Mouse (Mus musculus) heart, postnatal 0 days (tissue): Measurements from ENCODE around the gene Sox30. TPM values are rescaled to one million over a fixed set of nuclear protein-coding genes. Genes with fewer than 3 reads are reported as not detected.
A peak's percentile ranks its signal among the peaks of the same experiment; 100 is the strongest.

Experiments
- ATAC-seq: fragments of 200-750 bp; cut with Nextera tagmentation; 2 replicates; pipeline ENCODE4 v1.8.0; 2017; ENCODE audit warnings: low read depth, moderate number of reproducible peaks, moderate library complexity; ENCODE audit not compliant: insufficient read depth
- DNase-seq: peaks from one replicate; pipeline ENCODE4 v3.0.0-alpha.2; 2016; ENCODE audit warnings: low spot score
- H3K27ac ChIP-seq: fragments of 300-500 bp; sonication (generic); 2 replicates; pipeline ENCODE4 v1.5.1; 2014; ENCODE audit warnings: low read depth, mild to moderate bottlenecking
- H3K27me3 ChIP-seq: fragments of 300-500 bp; sonication (generic); 2 replicates; pipeline ENCODE4 v1.6.1; 2014; ENCODE audit warnings: low read length, mixed read lengths; ENCODE audit not compliant: control insufficient read depth, insufficient read depth
- H3K36me3 ChIP-seq: fragments of 300-500 bp; sonication (generic); replicated peaks from 2 replicates; pipeline ENCODE4 v1.6.1; 2014; ENCODE audit warnings: low read length, mixed read lengths; ENCODE audit not compliant: control insufficient read depth, insufficient read depth
- H3K4me1 ChIP-seq: fragments of 300-500 bp; sonication (generic); 2 replicates; pipeline ENCODE4 v1.6.1; 2014; ENCODE audit warnings: antibody characterized with exemption; ENCODE audit not compliant: control insufficient read depth, insufficient read depth
- H3K4me2 ChIP-seq: fragments of 300-500 bp; sonication (generic); 2 replicates; pipeline ENCODE4 v1.6.1; 2014; ENCODE audit warnings: low read depth, mild to moderate bottlenecking, low read length, moderate library complexity
- H3K4me3 ChIP-seq: fragments of 300-500 bp; sonication (generic); 2 replicates; pipeline ENCODE4 v1.5.1; 2014; ENCODE audit warnings: low read depth, low read length
- H3K9ac ChIP-seq: fragments of 300-500 bp; sonication (generic); replicated peaks from 2 replicates; pipeline ENCODE4 v1.6.1; 2014; ENCODE audit warnings: low read depth, low read length, mixed read lengths
- H3K9me3 ChIP-seq: fragments of 300-500 bp; sonication (generic); replicated peaks from 2 replicates; pipeline ENCODE4 v1.6.1; 2016; ENCODE audit warnings: low read length; ENCODE audit not compliant: control insufficient read depth
- CTCF ChIP-seq: IDR thresholded peaks from 2 replicates; pipeline ENCODE4 v1.5.1; 2016; ENCODE audit warnings: antibody characterized with exemption, control low read depth, low read depth
- EP300 ChIP-seq: IDR thresholded peaks from 2 replicates; pipeline ENCODE4 v1.6.1; 2016; ENCODE audit warnings: antibody characterized with exemption, low read depth
- WGBS: fragments of 180-500 bp; shearing (Covaris S2); extraction: QIAGEN DNeasy Blood & Tissue Kit; methylation state at CpG from one replicate; pipeline ENCODE4 v1.1.7; 2014; 5-methylcytosine and 5-hydroxymethylcytosine counted together
- polyA plus RNA-seq: library from polyadenylated mRNA; unstranded; fragments of >200 nt; fragmentation: Nextera tagmentation; extraction: Ambion mirVana; gene quantifications from 2 replicates; pipeline ENCODE4 v1.2.1, GENCODE M21; 2015
- total RNA-seq: library from RNA; depleted of rRNA; stranded (reverse); fragments of >200 nt; gene quantifications from 2 replicates; pipeline ENCODE4 v1.2.3, GENCODE M21; 2014; ENCODE audit warnings: low replicate concordance; rRNA removed

Sox30 gene
- total and polyA plus RNA-seq, 2 experiments from 2014 or later = 0.10 to 1.3 TPM

DNA sequence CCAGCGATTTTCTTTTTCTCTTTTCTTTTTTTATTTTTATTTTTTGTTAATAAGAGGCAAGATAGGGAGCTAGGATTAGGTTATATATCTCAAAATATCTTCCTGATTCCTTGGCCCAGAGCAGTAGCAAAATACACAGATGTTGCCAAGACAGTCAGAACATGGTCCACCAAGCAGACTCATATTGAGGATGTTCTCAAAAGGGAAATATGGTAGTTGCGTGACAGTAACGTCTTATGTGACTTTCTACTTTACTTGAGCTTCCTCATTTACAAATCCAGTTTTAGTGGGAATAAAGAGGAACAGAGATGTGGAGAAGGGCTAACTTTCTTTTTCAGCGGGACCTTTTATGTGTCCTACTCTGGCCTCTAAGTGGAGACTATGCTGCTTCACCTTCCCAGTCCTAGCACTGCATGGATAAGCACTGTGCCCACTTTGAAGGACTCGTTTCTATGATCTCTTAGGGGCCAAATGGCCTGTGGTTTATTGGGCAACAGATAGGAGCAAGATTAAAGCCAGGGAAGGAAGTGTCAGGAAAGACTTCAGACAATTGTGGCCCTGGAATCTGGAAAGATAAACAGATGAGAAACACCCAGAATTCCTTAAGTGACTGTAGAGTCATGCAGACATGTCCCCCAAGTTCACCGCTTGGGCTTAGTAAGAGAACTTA, 81.8 kb downstream of the Sox30 start:
- 53% methylated on average over 6 of the region's 6 CpGs for WGBS
- Histone ChIP-seq H3K27me3 (no peaks in the 10 kb centered on the region), H3K9me3 (no peaks in the 10 kb centered on the region), H3K9ac (peak overlapping the region; percentile 8; the same call in 1 of the 2 replicates), H3K36me3 (peaks cover 27% of the 10 kb centered on the region), H3K4me3 (no peak overlapping the region), H3K27ac (peak overlapping the region; percentile 95), H3K4me2 (no peak overlapping the region), H3K4me1 (peaks cover 80% of the 10 kb centered on the region)
- TF ChIP-seq EP300 (no peak), CTCF (no peak)
- ATAC-seq (no peak), DNase-seq (no peak)

DNA sequence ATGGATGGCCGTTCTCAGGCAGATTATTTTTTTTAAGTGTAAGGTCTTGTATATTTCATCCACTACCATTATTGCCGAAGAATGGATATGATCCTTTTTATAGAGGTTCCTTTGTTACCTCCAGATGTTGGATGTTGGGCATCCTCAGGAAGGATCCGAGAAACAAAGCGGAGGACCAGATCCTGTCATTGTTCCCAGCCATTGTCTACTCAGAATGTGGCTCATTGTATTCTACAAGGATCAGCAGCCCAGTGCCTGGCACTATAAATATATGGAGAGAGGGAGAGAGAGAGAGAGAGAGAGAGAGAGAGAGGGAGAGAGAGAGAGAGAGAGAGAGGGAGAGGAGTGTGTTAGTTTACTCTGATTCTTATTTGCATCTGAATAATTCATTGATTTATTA, 82.5 kb downstream of the Sox30 start:
- WGBS = 48% methylated on average over 4 of the region's 4 CpGs
- ATAC-seq = no peak
- Histone ChIP-seq H3K9ac (0 out of 2 replicates have a peak overlapping the region, but pooled peaks have one; percentile 8), H3K27ac (peak overlapping the region; percentile 95), H3K4me1 (peaks cover 76% of the 10 kb centered on the region), H3K4me3 (no peak overlapping the region), H3K9me3 (no peaks in the 10 kb centered on the region), H3K36me3 (peaks cover 27% of the 10 kb centered on the region), H3K27me3 (no peaks in the 10 kb centered on the region), H3K4me2 (no peak overlapping the region)
- TF ChIP-seq EP300 = no peak
- no peak for TF ChIP-seq CTCF
- no peak for DNase-seq

DNA sequence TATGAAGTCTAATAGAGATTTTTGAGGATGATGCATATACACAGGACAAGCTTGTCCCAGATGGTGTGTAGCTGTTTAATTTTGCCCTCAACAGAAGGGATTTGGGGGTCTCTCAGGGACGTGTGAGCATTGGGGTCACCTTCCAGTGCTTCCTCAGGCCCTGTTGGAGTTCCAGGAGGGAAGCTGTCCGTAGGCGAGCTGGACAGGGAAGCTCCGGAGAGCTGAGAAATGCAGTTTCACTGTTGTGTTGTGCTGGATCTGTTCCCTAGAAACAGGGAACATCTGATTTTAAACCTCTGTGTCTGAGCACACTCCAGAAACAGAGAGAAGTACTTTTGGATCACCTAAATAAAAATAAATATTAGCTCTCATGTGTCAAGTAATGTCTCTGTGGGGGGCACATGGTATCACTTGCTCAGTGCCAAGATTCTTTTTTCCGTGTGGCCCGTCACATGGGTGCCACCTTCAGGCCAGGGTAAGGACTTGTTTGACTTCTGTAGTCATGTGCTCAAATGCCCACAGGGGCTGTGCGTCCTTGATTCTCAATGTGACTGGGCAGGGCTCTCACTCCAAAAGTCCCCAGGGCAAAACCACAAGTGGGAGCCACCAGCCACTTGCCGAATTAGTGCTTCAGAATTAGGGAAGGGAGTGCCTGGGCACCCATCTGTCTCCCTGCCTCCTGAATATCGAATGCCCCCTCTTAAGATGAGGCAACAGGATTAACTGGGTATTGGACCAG, 83.1 kb downstream of the Sox30 start:
- Histone ChIP-seq H3K9me3 (no peaks in the 10 kb centered on the region), H3K27me3 (no peaks in the 10 kb centered on the region), H3K36me3 (peaks cover 27% of the 10 kb centered on the region), H3K4me2 (peak overlapping the region; percentile 26), H3K27ac (peak overlapping the region; percentile 95), H3K4me3 (no peak overlapping the region), H3K9ac (0 out of 2 replicates have a peak overlapping the region, but pooled peaks have one; percentile 20), H3K4me1 (peaks cover 70% of the 10 kb centered on the region)
- ATAC-seq = peak; percentile 73
- peak; percentile 88 for DNase-seq
- 15% methylated on average over 9 of the region's 9 CpGs for WGBS
- TF ChIP-seq EP300 (peak; percentile 94), CTCF (peak; percentile 46)

DNA sequence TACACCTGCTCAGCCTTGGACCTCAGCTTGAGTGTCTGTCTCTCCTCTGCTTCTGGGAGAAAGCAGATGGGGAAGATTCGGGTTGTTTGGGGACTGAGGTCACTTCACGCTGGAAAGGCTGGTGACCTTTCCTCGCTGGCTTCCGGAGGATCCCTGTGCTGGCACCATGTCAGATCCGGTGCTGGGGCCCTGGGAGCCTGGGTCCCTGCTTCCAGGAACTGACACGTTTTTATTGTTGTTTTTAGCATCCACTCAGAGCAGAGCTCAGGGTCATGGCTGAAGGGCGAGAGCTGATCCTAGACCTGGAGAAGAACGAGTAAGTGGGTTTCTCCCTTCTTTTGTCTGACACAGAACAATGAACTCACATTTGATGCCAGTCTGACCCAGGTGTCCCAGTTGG, 84.7 kb downstream of the Sox30 start:
- Histone ChIP-seq H3K9me3 (no peaks in the 10 kb centered on the region), H3K4me1 (peaks cover 73% of the 10 kb centered on the region), H3K36me3 (peaks cover 27% of the 10 kb centered on the region), H3K27ac (peak overlapping the region; percentile 95), H3K9ac (peak overlapping the region; percentile 4), H3K27me3 (no peaks in the 10 kb centered on the region), H3K4me3 (no peak overlapping the region), H3K4me2 (no peak overlapping the region)
- ATAC-seq = no peak
- no peak for DNase-seq
- WGBS = 16% methylated on average over 8 of the region's 8 CpGs
- TF ChIP-seq CTCF (no peak), EP300 (no peak; the same call in 1 of the 2 replicates)

DNA sequence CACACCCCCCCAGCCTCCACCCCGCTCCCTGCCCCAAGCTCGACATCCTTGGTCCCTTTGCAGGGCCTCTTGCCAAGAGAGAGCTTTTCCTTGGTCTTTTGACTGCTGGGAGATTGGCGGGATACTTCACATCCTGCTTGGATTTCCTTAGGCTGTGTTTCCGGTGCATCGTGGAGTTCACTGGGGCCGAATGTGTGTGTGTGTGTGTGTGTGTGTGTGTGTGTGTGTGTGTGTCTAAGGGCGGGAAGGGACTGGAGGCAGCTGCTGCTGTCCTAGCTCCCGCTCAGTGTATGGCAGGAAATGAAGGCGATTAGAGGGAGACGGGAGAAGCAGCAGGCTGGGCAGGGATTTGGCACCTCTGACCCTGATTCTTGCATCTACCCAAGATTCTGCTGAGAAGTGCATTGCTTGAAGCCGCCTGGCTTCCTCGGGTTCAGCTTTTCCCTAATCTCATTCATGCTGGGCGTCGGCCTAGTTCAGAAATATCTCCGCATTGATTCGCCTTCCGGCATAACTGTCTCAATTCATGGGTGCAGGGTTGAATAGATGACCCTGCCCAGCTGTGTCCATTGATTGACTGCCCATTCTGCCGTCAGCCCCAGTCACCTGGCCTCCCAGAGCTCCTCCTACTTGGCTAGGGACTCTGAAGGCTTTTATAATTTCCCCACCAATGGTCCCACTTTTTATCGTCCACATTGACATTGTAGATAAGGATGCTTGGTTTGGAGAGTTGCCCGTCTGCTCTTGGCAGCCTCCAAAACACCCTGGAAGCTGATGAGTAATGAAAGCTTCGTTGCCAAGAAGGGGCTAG, 85.3 kb downstream of the Sox30 start:
- DNase-seq (peak; percentile 92), ATAC-seq (peak; percentile 60)
- H3K4me1 ChIP-seq = peaks cover 72% of the 10 kb centered on the region
- no peak overlapping the region for H3K4me3 ChIP-seq
- H3K27ac ChIP-seq = peak overlapping the region; percentile 95
- peak overlapping the region; percentile 4; the same call in 1 of the 2 replicates for H3K9ac ChIP-seq
- H3K36me3 ChIP-seq = peaks cover 27% of the 10 kb centered on the region
- peak overlapping the region; percentile 8; the same call in 1 of the 2 replicates for H3K4me2 ChIP-seq
- H3K27me3 ChIP-seq = no peaks in the 10 kb centered on the region
- H3K9me3 ChIP-seq = no peaks in the 10 kb centered on the region
- TF ChIP-seq EP300 (peak; percentile 70), CTCF (peak; percentile 13; the same call in 1 of the 2 replicates)
- WGBS = 6% methylated on average over 21 of the region's 21 CpGs

Other genes with a start within 250 kb of the Sox30 start
- 32.3 and 33.8 TPM in 2 replicates for gene Clint1, start 128.3 kb upstream of the Sox30 start, total RNA-seq
- 28.8 and 30.1 TPM in 2 replicates for gene Clint1, start 128.3 kb upstream of the Sox30 start, polyA plus RNA-seq
- 8.9 and 13.5 TPM in 2 replicates for gene Lsm11, start 35.4 kb upstream of the Sox30 start, total RNA-seq
- gene Lsm11, start 35.4 kb upstream of the Sox30 start, polyA plus RNA-seq = 3.2 and 3.4 TPM in 2 replicates
- 12.8 and 31.3 TPM in 2 replicates for gene Thg1l, start 24.8 kb upstream of the Sox30 start, total RNA-seq
- 3.9 and 5.8 TPM in 2 replicates for gene Thg1l, start 24.8 kb upstream of the Sox30 start, polyA plus RNA-seq
- gene Gm12166, start 72.0 kb downstream of the Sox30 start, total RNA-seq = 1.8 and 2.8 TPM in 2 replicates
- 3.6 and 3.9 TPM in 2 replicates for gene Gm12166, start 72.0 kb downstream of the Sox30 start, polyA plus RNA-seq
- 59.8 and 67.9 TPM in 2 replicates for gene Adam19, start 75.7 kb downstream of the Sox30 start, total RNA-seq
- gene Adam19, start 75.7 kb downstream of the Sox30 start, polyA plus RNA-seq = 10.1 and 15.8 TPM in 2 replicates
- 3.0 and 10.9 TPM in 2 replicates for gene Nipal4, start 186.2 kb downstream of the Sox30 start, total RNA-seq
- 2.1 and 2.5 TPM in 2 replicates for gene Nipal4, start 186.2 kb downstream of the Sox30 start, polyA plus RNA-seq